Mouse (Mus musculus): ENCODE measurements around the gene Kif5a.
"Not testable (repeated sequence)": the region's sequence is repeated elsewhere in the genome, so short reads cannot be mapped to it uniquely, and the experiment has no call there.

The Kif5a gene

GRCm38 (mm10) chr10:127199474-127199873 is 63.7 kb downstream of the Kif5a start:
- in situ Hi-C loops (cut with MboI; ENCODE audit: low pct_unique_long_range_greater_than_20kb in 1 of 2, low sequenced_read_pairs in 2 of 2, unreplicated experiment in 1 of 2), result no loop called here

- in situ Hi-C loops (cut with MboI; ENCODE audit: low pct_unique_long_range_greater_than_20kb in 1 of 2, low sequenced_read_pairs in 2 of 2, unreplicated experiment in 1 of 2), result no loop called here
Measured at GRCm38 (mm10) chr10:127199068-127199467, 64.1 kb downstream of the Kif5a start.

GRCm38 (mm10) chr10:127198492-127198891 is 64.7 kb downstream of the Kif5a start:
- in situ Hi-C loops (cut with MboI; ENCODE audit: low pct_unique_long_range_greater_than_20kb in 1 of 2, low sequenced_read_pairs in 2 of 2, unreplicated experiment in 1 of 2), result no loop called here

GRCm38 (mm10) chr10:127197505-127198110 is 65.5 kb downstream of the Kif5a start:
- in situ Hi-C loops (cut with MboI; ENCODE audit: low pct_unique_long_range_greater_than_20kb in 1 of 2, low sequenced_read_pairs in 2 of 2, unreplicated experiment in 1 of 2), result no loop called here

- in situ Hi-C loops (cut with MboI; ENCODE audit: low pct_unique_long_range_greater_than_20kb in 1 of 2, low sequenced_read_pairs in 2 of 2, unreplicated experiment in 1 of 2), result no loop called here
Measured at GRCm38 (mm10) chr10:127197104-127197503, 66.0 kb downstream of the Kif5a start.

- in situ Hi-C loops (cut with MboI; ENCODE audit: low pct_unique_long_range_greater_than_20kb in 1 of 2, low sequenced_read_pairs in 2 of 2, unreplicated experiment in 1 of 2), result no loop called here
Measured at GRCm38 (mm10) chr10:127196392-127196791, 66.8 kb downstream of the Kif5a start.

- in situ Hi-C loops (cut with MboI; ENCODE audit: low pct_unique_long_range_greater_than_20kb in 1 of 2, low sequenced_read_pairs in 2 of 2, unreplicated experiment in 1 of 2), result no loop called here
Measured at GRCm38 (mm10) chr10:127195328-127196129, 67.6 kb downstream of the Kif5a start, which contains the start of gene Dtx3. Dtx3 (minus strand) TSS chr10:127195728.

GRCm38 (mm10) chr10:127194428-127195327 is 68.5 kb downstream of the Kif5a start:
- in situ Hi-C loops (cut with MboI; ENCODE audit: low pct_unique_long_range_greater_than_20kb in 1 of 2, low sequenced_read_pairs in 2 of 2, unreplicated experiment in 1 of 2), result no loop called here

- in situ Hi-C loops (cut with MboI; ENCODE audit: low pct_unique_long_range_greater_than_20kb in 1 of 2, low sequenced_read_pairs in 2 of 2, unreplicated experiment in 1 of 2), result no loop called here
Measured at GRCm38 (mm10) chr10:127193011-127193410, 70.1 kb downstream of the Kif5a start.

GRCm38 (mm10) chr10:127192057-127192328 is 71.2 kb downstream of the Kif5a start:
- in situ Hi-C loops (cut with MboI; ENCODE audit: low pct_unique_long_range_greater_than_20kb in 1 of 2, low sequenced_read_pairs in 2 of 2, unreplicated experiment in 1 of 2), result not testable (repeated sequence)

GRCm38 (mm10) chr10:127191191-127192056 is 71.7 kb downstream of the Kif5a start:
- in situ Hi-C loops (cut with MboI; ENCODE audit: low pct_unique_long_range_greater_than_20kb in 1 of 2, low sequenced_read_pairs in 2 of 2, unreplicated experiment in 1 of 2), result no loop called here

- in situ Hi-C loops (cut with MboI; ENCODE audit: low pct_unique_long_range_greater_than_20kb in 1 of 2, low sequenced_read_pairs in 2 of 2, unreplicated experiment in 1 of 2), result no loop called here
Measured at GRCm38 (mm10) chr10:127190398-127191190, 72.6 kb downstream of the Kif5a start.

GRCm38 (mm10) chr10:127189651-127190381 is 73.3 kb downstream of the Kif5a start, which contains the start of gene Arhgef25:
Arhgef25 (minus strand) TSS chr10:127190083.
- in situ Hi-C loops (cut with MboI; ENCODE audit: low pct_unique_long_range_greater_than_20kb in 1 of 2, low sequenced_read_pairs in 2 of 2, unreplicated experiment in 1 of 2), result loop anchor here in 1 of 2 experiments (5.0 to 10.0 kb wide), 2 partner anchors 32 to 55 kb away; no protein-coding TSS in a partner anchor

GRCm38 (mm10) chr10:127189116-127189650 is 74.0 kb downstream of the Kif5a start:
- in situ Hi-C loops (cut with MboI; ENCODE audit: low pct_unique_long_range_greater_than_20kb in 1 of 2, low sequenced_read_pairs in 2 of 2, unreplicated experiment in 1 of 2), result loop anchor here in 1 of 2 experiments (5.0 to 10.0 kb wide), 2 partner anchors 33 to 56 kb away; no protein-coding TSS in a partner anchor

- in situ Hi-C loops (cut with MboI; ENCODE audit: low pct_unique_long_range_greater_than_20kb in 1 of 2, low sequenced_read_pairs in 2 of 2, unreplicated experiment in 1 of 2), result loop anchor here in 1 of 2 experiments (5.0 to 10.0 kb wide), 2 partner anchors 34 to 56 kb away; no protein-coding TSS in a partner anchor
Measured at GRCm38 (mm10) chr10:127188465-127189115, 74.6 kb downstream of the Kif5a start.

GRCm38 (mm10) chr10:127188079-127188453 is 75.1 kb downstream of the Kif5a start:
- in situ Hi-C loops (cut with MboI; ENCODE audit: low pct_unique_long_range_greater_than_20kb in 1 of 2, low sequenced_read_pairs in 2 of 2, unreplicated experiment in 1 of 2), result loop anchor here in 1 of 2 experiments (5.0 to 10.0 kb wide), 2 partner anchors 34 to 57 kb away; no protein-coding TSS in a partner anchor
